Mouse (Mus musculus): ENCODE data around the gene Trim3.

The Trim3 gene

GRCm38 (mm10) chr7:105608467-105608866 lies 24.9 kb downstream of the Trim3 start:
- DNase-seq (ENCODE audit: low read depth, low spot score) = no peak

- DNase-seq (ENCODE audit: low read depth, low spot score) = no peak
Measured at GRCm38 (mm10) chr7:105602860-105603623, 30.3 kb downstream of the Trim3 start.

GRCm38 (mm10) chr7:105590097-105590496 lies 43.3 kb downstream of the Trim3 start:
- DNase-seq (ENCODE audit: low read depth, low spot score) = no peak

- DNase-seq (ENCODE audit: low read depth, low spot score) = no peak
Measured at GRCm38 (mm10) chr7:105588325-105588912, 45.0 kb downstream of the Trim3 start.

- no peak for DNase-seq (ENCODE audit: low read depth, low spot score)
Measured at GRCm38 (mm10) chr7:105581959-105582358, 51.4 kb downstream of the Trim3 start.

GRCm38 (mm10) chr7:105581094-105581703 lies 52.2 kb downstream of the Trim3 start, which contains the start of gene Apbb1:
Gene Apbb1 (minus strand): TSS chr7:105581653.
- no peak for DNase-seq (ENCODE audit: low read depth, low spot score)

- no peak for DNase-seq (ENCODE audit: low read depth, low spot score)
Measured at GRCm38 (mm10) chr7:105580627-105581089, 52.7 kb downstream of the Trim3 start.

GRCm38 (mm10) chr7:105578481-105578880 lies 54.9 kb downstream of the Trim3 start:
- DNase-seq (ENCODE audit: low read depth, low spot score) = no peak

- DNase-seq (ENCODE audit: low read depth, low spot score) = no peak
Measured at GRCm38 (mm10) chr7:105577377-105577871, 55.9 kb downstream of the Trim3 start.

GRCm38 (mm10) chr7:105576166-105576748 lies 57.1 kb downstream of the Trim3 start:
- no peak for DNase-seq (ENCODE audit: low read depth, low spot score)

- no peak for DNase-seq (ENCODE audit: low read depth, low spot score)
Measured at GRCm38 (mm10) chr7:105574537-105574936, 58.8 kb downstream of the Trim3 start.

GRCm38 (mm10) chr7:105572949-105573348 lies 60.4 kb downstream of the Trim3 start:
- no peak for DNase-seq (ENCODE audit: low read depth, low spot score)

GRCm38 (mm10) chr7:105570756-105571155 lies 62.6 kb downstream of the Trim3 start:
- no peak for DNase-seq (ENCODE audit: low read depth, low spot score)

GRCm38 (mm10) chr7:105569512-105570496 lies 63.6 kb downstream of the Trim3 start:
- DNase-seq (ENCODE audit: low read depth, low spot score) = no peak

GRCm38 (mm10) chr7:105568988-105569471 lies 64.3 kb downstream of the Trim3 start:
- DNase-seq (ENCODE audit: low read depth, low spot score) = peak; percentile 91

- peak; percentile 85 for DNase-seq (ENCODE audit: low read depth, low spot score)
Measured at GRCm38 (mm10) chr7:105568583-105568982, 64.8 kb downstream of the Trim3 start.

- no peak for DNase-seq (ENCODE audit: low read depth, low spot score)
Measured at GRCm38 (mm10) chr7:105565071-105565836, 68.1 kb downstream of the Trim3 start.

- DNase-seq (ENCODE audit: low read depth, low spot score) = no peak
Measured at GRCm38 (mm10) chr7:105563367-105563766, 70.0 kb downstream of the Trim3 start.

- no peak for DNase-seq (ENCODE audit: low read depth, low spot score)
Measured at GRCm38 (mm10) chr7:105562317-105562716, 71.1 kb downstream of the Trim3 start.

GRCm38 (mm10) chr7:105559016-105559415 lies 74.4 kb downstream of the Trim3 start:
- DNase-seq (ENCODE audit: low read depth, low spot score) = no peak
